Mouse (Mus musculus) frontal cortex, postnatal 25 days (tissue): Measurements from ENCODE around the gene Slc30a4.

ENCODE experiments used
- DNase-seq, 2 experiments: peaks; one replicate each; pipeline ENCODE4 v3.0.0; 2022; ENCODE audit warnings: low spot score in 2 of 2

Slc30a4 gene

DNA sequence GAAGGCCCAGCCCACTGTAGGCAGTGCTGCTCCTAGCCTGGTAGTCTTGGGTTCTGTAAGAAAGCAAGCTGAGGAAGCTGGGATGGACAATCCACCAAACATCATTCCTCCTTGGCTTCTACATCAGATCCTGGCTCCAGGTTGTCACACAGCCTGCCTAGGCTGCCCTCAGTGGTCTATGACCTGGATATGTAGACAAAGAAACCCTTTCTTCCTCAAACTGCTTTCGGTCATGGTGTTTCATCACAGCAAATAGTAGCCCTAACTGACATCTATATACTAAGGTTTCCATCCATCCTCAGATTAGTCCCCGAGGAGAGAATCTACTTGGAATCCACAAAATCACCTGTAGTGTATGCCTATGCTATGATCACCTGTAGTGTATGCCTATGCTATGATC, 27.3 kb downstream of the Slc30a4 start:
- DNase-seq = no peak

DNA sequence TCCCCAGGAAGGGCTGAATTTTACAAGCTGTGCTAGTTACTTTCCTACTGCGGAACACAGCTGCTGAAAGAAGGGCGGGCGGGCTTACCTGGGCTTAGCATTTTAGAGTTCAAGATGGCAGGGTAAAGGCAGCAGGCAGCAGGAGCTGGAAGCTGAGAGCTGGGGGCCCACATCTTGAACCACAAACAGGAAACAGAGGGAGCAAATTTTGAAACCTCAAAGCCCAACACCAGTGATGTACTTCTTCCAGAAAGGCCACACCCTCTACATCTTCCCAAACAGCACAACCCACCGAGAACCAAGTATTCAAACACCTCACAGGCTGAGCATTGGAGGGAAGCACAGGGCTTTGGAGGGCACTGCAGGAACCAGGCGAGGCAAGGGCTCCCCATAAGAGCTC, 29.6 kb downstream of the Slc30a4 start:
- DNase-seq = no peak

DNA sequence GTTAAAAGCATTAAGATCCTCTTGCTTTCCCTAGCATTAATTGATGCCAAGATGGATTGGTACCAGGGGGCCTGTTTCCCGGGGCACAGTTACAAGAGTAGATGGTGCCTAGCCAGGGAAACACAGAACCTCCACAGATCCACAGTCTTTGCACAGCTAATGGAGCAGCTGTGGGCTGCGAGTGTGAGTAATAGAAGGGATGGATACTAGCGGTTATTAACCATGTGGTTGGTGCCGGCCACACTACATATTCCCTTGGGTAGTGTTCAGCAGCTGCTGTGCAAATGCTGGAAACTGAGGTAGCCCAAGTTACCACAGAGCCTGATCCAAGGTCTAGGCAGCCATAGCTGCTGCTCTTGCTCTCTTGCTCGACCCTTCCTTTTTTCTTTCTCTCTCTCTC, 30.7 kb downstream of the Slc30a4 start:
- no peak for DNase-seq

DNA sequence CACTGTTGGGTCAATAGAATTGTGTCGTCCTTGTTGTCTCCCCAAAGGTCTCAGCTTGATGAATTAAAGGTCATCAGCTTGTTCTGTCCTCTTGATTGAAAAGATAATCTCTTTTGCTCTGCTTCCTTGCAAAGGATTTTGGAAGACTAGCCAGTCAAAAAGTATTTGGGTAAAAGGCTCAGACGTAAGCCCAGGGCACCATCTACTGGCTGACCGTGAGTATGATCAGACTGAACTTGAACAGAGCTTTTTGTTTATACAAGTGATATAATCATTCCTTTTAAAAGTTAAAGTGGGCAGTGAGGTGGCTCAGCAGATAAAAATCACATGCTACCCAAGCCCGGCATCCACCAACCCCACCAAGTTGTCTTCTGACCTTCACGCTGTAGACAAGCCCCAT, 34.6 kb downstream of the Slc30a4 start:
- no peak for DNase-seq

DNA sequence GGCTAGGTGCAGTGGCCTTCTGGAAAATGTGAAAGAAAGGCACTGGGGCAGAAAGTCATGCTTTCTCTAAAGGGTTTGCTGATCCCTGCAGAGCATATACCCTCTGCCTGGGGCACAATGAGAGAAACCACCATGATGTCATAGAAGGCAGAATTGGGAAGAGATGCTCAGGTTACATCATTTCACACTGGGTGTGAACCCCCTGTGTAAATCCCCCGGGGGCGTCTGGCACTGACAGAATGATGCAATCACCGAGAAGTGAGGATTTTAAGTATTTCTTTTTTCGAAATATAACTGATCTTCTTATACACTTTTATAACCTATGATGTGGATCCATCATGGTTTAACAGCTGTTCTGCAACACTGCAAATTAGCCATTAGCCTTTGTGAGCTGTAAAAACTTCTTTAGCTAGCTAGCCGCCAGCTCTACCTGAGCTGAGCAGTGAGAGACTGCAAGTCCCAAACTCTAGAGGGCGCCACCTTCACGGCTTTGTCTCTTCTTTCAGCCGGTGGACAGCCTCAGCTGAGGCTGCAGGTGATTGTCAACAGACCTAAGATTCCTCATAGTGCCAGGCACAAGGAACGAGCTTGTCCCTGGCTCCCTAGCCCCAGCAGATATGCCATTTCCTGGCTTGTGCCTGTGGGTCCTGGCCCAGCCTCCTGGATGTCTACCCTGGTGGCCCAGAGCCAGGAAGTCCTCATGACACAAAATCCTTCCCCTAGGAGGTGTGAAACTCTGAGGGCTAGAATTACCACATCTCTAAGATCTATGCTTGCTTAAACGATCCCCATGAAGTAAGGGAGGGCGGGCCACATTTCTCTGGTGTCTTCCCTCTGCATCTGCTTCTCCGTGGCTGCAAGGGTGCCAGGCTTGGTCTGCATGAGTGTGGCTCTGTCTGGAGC, 36.2 kb downstream of the Slc30a4 start:
- peak in 1 of 2 experiments; percentile 14 for DNase-seq

DNA sequence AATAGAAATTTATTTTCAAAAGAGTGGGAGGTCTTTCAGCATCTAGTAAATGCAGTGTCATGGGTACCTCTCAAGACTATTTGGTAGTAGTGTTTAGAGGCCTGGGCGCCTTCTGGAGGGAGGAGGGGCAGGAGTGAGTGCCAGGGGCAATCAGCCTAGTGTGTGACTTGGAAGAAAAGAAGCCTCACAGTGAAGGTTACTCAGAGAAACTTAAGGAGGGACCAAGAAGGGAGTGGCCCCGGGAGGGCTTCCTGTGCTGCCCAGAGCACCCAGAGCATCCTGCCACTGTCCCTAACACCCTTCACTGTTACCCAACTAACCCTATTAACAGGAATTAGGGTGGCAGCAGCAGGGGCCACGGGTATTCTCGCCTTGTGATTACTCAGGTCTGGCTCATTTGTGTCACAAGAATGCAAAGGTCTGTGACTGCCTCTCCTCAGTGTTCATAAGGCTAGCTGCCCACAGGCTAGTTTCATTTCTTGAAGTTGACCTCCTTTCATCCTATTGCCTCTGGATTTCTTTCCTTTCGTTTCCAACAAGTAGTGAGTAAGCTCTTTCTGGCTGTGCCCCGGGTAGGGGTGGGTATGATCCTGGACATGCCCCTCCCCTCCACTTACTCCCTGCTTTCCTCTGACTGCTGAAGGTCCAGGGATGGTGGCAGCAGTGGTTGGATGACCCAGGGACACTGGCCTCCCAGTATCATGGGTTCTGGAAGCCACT, 37.0 kb downstream of the Slc30a4 start:
- no peak for DNase-seq

DNA sequence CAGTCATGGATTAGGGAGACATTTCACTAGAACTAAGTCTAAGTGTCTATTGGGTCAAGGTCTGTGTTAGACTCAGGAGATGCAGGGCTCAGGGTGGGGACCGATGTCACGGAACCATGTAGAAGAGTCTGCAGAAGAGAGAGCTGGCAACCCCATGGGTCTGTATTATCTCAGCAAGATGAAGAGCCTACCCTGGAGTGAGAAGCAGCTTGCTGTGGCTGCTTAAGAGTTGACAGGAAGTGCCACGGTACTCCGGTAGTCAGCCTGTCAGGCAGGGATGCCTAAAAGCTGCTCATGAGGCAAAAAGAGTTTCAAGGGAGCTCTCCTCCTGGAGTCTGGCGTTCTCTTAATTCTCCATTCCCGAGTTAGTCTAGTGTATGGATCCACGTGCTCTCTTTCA, 42.6 kb downstream of the Slc30a4 start:
- no peak for DNase-seq

DNA sequence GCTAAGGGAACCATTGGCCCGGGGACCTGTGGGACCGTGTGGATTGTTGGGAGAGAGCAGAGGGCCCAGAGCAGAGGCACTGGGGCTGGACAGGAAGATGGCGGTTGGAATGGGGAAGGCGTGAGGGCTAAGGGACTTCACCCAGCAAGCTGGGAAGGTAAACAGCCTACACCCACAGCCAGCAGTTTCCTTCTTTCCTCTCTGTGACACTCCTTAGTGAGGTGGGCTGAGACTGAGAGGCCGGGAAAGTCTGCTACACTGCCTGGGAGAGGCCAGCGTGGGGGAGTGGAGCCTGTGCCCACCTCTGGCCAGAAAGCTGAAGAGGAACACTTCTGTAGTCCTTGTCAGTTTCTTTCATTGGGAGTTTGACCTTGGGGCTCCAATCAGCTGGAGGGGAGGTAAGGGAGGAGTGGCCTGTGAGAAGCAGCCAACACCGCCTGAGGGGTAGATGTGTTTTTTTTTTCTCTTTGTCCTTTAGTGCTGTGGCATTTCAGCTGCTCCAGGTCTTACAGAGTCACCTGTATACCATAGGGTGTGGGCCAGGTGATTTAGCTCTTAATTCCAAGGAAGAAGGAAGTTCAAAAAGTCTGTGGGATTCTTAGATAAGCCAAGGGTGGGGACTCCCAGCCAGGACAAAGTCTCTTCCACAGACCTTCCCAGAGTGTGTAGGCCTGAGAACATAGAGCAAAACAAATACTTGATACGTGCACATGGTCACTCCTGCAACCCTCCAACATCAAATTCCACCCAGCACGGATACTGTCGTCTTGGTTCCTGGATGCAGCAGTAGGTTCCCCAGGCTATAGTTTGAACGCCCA, 44.5 kb downstream of the Slc30a4 start:
- no peak for DNase-seq

DNA sequence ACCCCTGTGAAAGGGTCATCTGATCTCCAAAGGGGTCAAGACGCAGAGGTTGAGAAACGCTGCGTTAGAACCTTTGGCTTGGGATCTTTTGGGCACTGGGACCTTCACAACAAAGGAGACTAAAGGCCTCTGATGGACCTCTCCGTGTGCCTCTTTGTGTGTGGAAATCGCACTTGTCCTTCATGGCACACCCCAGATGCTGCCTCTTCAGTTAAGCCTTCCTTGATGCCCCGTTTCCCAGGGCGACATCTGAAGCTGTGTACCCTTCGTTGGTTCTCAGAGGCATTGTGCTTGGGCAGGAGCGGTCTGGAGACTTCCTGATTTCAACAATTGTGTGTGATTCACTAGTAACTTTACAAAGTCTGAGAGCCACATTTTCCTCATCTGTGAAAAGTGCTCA, 45.7 kb downstream of the Slc30a4 start:
- DNase-seq = no peak

DNA sequence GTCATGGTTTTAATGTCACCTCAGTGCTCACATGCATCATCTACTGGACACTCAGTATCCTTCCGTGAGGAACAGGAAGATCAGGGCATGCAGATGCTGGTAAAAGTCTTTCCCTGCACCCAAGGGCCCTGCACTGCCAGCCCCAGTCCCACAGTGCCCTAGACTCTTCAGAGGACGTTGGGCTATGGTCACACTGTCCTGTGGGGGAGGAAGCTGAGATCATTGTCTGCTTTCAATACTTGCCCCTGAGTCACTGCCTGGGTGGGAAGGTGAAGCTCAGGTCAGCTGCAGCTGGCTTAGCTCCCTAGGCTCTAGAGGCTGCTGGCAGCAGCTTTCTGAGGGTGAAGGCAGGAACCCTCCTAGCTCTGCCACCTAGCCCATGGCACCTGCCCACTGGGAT, 46.4 kb downstream of the Slc30a4 start:
- no peak for DNase-seq

DNA sequence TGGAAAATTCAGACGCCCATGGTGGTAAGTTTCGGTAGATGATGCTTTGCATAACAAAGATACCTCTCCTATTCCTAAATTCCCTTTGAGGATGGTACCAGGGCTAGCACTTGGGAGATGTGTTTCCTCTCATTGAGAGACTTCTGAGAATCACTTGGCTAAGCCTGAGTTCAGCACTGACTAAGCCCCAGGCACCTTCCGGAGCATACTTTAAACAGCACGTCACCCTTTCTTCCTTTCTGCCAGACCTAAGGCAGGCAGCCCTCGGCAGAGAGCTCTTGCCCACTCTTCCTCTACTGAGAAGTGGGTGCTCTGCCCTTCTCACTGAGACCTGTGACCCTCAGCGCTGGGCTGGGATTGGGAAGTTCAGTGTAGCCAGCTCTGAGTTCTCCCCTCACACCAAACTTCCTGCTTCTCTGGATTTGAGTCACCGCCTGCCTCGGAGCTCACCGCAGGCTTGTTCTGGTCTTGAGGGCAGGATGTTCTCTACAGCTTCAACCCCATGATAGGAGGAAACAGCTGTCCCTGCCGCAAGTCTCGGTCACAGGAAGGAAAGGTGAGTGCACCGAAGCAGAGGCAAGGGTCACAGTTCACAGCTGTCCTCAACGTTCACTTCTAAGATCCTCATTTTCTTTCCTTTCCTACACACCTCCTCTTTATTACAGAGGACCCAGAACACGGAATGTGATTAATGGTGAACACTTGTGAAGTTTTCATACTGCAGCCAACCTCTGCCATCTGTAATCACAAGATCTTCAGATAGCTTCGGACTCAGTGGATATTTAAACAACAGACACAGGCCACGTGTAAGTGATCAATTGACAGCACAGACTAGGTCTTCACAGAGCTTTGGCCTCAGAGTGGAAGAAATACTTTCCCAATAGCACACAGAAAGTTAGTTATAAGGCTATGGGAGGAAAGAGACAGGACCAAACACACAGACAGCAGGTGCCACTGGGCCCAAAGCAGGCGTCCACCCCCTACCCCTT, 50.1 kb downstream of the Slc30a4 start:
- no peak for DNase-seq

DNA sequence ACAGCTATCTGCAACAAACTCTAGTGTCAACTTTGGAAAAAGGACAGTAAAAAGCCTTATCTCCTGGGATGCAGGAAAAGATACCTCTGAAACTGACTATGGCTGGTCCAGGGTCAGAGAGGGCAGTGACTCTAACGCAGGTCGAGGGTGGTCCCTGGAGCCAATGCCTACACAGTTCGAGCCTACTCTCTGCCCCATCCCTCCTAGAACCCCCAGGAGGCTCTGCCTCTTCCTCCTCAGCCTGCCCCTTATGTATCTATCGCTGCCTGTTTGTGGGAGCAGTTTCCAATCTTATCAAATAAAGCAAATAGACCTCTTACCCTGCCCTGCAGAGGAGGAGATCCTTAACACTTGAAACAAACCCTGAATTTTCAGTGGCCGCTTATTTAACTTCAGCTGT, 63.8 kb downstream of the Slc30a4 start:
- DNase-seq = no peak

DNA sequence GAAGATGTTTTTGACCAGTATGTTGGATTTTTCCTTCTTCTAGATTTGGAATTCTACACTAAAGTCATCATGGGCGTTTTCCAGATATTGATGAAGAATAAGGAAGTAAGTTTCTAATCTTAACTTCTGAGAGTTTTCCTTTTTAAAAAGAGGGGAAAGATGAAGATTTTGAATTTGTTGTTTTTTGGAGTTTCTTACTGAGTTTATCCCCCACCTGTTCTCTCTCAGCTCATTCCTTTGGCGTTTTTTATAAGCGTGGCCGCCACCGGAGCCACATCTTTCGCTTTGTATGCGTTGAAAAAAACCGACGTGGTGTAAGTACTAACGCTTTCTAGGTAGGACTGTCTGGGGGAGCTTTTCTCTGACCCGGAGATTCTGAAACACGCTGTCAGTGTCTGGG, 64.4 kb downstream of the Slc30a4 start:
- no peak for DNase-seq

DNA sequence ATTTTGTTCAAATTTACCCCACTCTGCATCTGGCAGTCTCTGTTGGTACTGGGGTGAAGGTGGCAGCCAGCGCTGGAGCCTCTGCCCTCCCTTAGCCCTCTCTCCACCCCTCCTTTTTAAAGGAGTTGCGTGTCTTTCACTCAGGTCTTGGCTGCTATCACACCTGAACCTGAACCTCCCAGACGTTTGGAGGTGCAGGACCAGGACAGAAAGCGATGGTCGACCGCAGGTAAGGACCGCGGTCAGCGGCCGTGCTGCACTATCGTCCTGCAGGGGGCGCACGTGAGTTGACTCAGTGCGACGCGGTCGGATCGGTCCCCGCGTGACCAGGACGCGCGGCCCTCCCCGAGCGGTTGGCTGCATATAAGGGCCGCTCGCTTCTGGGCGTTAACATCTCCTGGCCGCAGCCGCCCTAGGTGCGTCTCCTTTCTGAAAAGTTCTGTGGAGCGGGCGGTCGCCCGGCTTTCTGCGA, 64.9 kb downstream of the Slc30a4 start:
- peak; percentile 38 to 39 for DNase-seq

DNA sequence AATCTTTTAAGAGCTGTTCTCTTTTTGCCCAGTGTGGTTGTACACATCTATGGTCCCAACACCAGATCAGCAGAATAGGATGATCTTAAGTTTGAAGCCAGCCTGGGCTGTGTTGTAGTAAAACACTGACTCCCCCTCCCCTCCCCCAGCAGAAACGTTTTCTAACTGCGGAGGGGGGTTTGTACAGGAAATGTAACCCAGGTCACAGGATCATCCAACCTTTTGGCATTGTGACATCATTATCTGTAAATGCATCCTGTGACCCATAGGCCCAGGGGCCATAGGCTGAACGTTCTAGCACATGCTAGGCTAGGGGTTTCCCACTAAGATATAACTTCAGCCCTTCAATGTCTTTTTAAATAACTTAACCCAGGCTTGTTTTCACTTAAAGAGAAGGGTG, 65.8 kb downstream of the Slc30a4 start, which contains the start of gene AA467197:
Gene AA467197, plus strand, starts transcription at position 301 of the 400 bp plus-strand sequence.
- DNase-seq = no peak
